Comparison of ENCODE assay signal across 8 mouse cellular contexts in the genomic region with DNA sequence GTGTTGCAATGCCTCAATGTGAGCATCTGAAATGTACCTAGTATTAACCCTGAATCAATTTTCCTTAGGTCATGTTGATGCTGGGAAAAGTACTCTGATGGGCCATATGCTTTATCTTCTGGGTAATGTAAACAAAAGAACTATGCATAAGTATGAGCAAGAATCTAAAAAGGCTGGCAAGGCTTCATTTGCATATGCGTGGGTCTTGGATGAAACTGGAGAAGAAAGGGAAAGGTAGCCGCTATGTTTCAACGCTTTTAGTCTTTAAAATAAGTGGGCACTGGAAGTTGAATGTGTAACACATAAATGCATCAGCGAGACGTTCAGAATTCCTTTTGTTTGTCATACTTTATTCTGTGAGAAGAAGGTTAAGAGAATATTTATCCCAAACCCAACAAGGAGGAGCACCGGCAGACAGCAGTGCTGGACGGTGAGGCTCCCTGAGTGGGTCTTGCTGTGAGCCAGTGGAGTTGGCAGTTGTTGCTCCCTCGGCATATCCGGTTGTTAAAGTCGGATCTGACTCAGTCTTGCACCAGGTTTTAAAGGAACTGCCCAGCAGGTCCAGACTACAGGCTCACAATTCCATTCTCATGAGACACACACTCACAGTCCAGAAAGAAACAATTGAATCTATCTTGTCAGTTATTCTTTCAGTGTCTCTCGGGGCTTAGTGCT. TPM values are rescaled to one million over a fixed set of nuclear protein-coding genes. Genes with fewer than 3 reads are reported as not detected.
"Had no signal": no experiment of that assay in that cellular context is flagged by ENCODE, and none has a peak within 500 bp of the region (broad histone marks: within the 10 kb centered on the region; RNA-seq: fewer than 3 reads in every experiment).

No protein-coding gene starts in this region.

- DNase-seq: kidney, adult 11 months; kidney, adult 9 months; kidney, postnatal 36 days; lung, postnatal 14 days; thymus, adult 2 months; thymus, postnatal 25 days had no signal

RNA-seq across cellular contexts. Expression of a gene that starts 34.6 kb away (rescaled TPM):
- total RNA-seq: left cerebral cortex, postnatal 10 days; monocyte, adult 5-6 weeks had no signal
